Mouse (Mus musculus): Measurements from ENCODE around the gene Fam206a.

- TF ChIP-seq CTCF (IDR thresholded peaks at IDR 0.05; ENCODE audit: control insufficient read depth, insufficient read depth, low read length) (no peak), POLR2A (IDR thresholded peaks at IDR 0.05; ENCODE audit: borderline replicate concordance, control insufficient read depth, low read depth, low read length) (no peak)
These were observed 42.8 kb downstream of the Fam206a start for GRCm38 (mm10) chr4:56844911-56845310.
